Mouse (Mus musculus): ENCODE results near the gene Tmem128. TPM values are rescaled to one million over a fixed set of nuclear protein-coding genes. Genes with fewer than 3 reads are reported as not detected.

The Tmem128 gene
- polyA plus RNA-seq, 1 experiment = 56.0 TPM

DNA sequence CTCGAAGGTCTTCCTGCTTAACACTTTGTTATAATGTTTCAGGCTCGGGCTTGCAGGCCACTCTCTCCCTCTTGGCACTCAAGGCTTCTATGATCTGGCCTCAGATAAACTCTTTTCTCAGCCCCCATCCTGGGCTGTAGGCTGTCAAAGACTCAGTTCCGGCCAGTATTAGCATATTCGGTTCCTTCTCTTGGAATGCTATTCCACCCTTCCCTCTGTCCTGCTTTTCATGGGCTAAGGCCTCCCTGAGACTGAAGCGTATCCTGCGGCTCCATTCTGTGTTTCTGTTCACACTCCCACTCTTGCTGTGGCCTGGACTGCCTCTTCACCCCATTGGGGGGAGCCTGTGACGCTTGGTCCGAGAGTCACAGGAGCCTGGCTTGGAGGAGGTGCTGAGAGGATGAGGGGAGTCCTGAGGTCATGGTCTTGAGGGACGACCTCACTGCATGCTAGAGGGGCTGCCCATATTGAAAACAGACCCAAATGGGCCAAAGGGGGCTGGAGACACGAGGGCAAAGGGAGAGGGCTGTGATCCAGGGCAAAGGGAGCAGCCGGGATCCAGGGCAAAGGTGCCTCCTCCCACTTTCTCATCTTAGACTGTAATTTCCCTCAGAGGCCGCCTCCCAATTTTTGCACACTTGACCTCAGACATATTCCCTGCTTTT lies 18.1 kb downstream of the Tmem128 start:
- H3K4me1 ChIP-seq (ENCODE audit: control insufficient read depth, insufficient read depth, low read length) = no peaks in the 10 kb centered on the region
- 25% methylated on average over 12 of the region's 12 CpGs for WGBS
- no peak overlapping the region for H3K4me3 ChIP-seq (replicated peaks; ENCODE audit: insufficient read depth, low read depth, low read length)
- TF ChIP-seq CTCF (IDR thresholded peaks at IDR 0.05; ENCODE audit: borderline replicate concordance, insufficient read depth, low read depth, low read length) = no peak
- no peak for TF ChIP-seq POLR2A (IDR thresholded peaks at IDR 0.05; ENCODE audit: borderline replicate concordance, insufficient read depth, low read length)
- peaks cover 4% of the 10 kb centered on the region; the same call in 1 of the 2 replicates for H3K27me3 ChIP-seq (ENCODE audit: control insufficient read depth, insufficient read depth, low read length)
- no peak for DNase-seq
- no peak overlapping the region for H3K27ac ChIP-seq (ENCODE audit: insufficient read depth, low read length)

DNA sequence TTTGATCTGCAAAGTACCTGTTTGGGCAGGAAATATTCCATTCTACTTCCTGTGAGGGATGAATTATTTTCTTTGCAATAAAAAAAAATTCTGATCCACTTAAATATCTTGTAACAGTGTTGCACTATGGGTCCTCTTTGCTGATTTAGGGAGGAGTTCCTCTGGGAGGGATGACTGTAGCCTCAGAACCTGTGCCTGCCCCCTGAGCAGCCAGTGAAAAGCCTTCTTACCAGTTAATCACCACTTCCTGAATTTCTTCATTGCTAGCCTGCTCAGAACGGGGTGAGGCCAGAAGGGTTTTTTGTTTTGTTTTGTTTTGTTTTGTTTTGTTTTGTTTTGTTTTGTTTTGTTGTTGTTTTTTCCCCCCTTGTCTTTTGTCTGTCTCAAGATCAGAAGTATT lies 20.1 kb downstream of the Tmem128 start:
- DNase-seq = no peak

DNA sequence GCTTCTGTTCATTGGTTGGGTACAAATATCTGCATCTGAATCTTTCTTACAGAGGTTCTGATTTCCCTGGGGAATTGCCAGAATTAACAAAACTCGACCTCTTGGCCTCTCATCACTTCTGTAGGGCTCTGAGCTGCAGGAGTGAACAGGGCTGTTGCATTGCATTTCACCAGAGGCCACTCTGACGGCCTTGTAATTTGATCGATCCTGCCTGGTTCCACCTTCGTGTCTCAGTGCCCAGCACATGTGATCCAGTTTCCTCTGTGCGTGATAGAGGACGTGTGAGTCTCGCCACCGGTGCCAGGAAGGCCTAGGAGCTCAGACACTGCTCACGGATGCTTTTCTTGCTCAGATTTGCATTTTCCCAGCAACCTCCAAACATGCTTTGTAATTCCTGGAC lies 25.7 kb downstream of the Tmem128 start:
- no peak for TF ChIP-seq CTCF (IDR thresholded peaks at IDR 0.05; ENCODE audit: borderline replicate concordance, insufficient read depth, low read depth, low read length)
- no peak for TF ChIP-seq POLR2A (IDR thresholded peaks at IDR 0.05; ENCODE audit: borderline replicate concordance, insufficient read depth, low read length)
- H3K27ac ChIP-seq (ENCODE audit: insufficient read depth, low read length) = no peak overlapping the region
- 71% methylated on average over 9 of the region's 9 CpGs for WGBS
- H3K4me1 ChIP-seq (ENCODE audit: control insufficient read depth, insufficient read depth, low read length) = no peaks in the 10 kb centered on the region
- no peak for DNase-seq
- H3K27me3 ChIP-seq (ENCODE audit: control insufficient read depth, insufficient read depth, low read length) = no peaks in the 10 kb centered on the region
- H3K4me3 ChIP-seq (replicated peaks; ENCODE audit: insufficient read depth, low read depth, low read length) = no peak overlapping the region

More for the DNA sequence above, 20.1 kb downstream of the Tmem128 start:
- H3K4me3 ChIP-seq (replicated peaks; ENCODE audit: insufficient read depth, low read depth, low read length) = no peak overlapping the region
- H3K27me3 ChIP-seq (ENCODE audit: control insufficient read depth, insufficient read depth, low read length) = peaks cover 4% of the 10 kb centered on the region; the same call in 1 of the 2 replicates
- no peak for TF ChIP-seq POLR2A (IDR thresholded peaks at IDR 0.05; ENCODE audit: borderline replicate concordance, insufficient read depth, low read length)
- TF ChIP-seq CTCF (IDR thresholded peaks at IDR 0.05; ENCODE audit: borderline replicate concordance, insufficient read depth, low read depth, low read length) = no peak
- H3K27ac ChIP-seq (ENCODE audit: insufficient read depth, low read length) = no peak overlapping the region
- WGBS = 51% methylated on average over 1 of the region's 1 CpGs
- H3K4me1 ChIP-seq (ENCODE audit: control insufficient read depth, insufficient read depth, low read length) = no peaks in the 10 kb centered on the region

- DNase-seq = no peak
- Histone ChIP-seq H3K4me3 (replicated peaks; ENCODE audit: insufficient read depth, low read depth, low read length) (no peak overlapping the region), H3K4me1 (ENCODE audit: control insufficient read depth, insufficient read depth, low read length) (no peaks in the 10 kb centered on the region), H3K27me3 (ENCODE audit: control insufficient read depth, insufficient read depth, low read length) (no peaks in the 10 kb centered on the region), H3K27ac (ENCODE audit: insufficient read depth, low read length) (no peak overlapping the region)
- TF ChIP-seq CTCF (IDR thresholded peaks at IDR 0.05; ENCODE audit: borderline replicate concordance, insufficient read depth, low read depth, low read length) (no peak), POLR2A (IDR thresholded peaks at IDR 0.05; ENCODE audit: borderline replicate concordance, insufficient read depth, low read length) (no peak)
- WGBS = 51% methylated on average over 3 of the region's 3 CpGs
Observed at GRCm38 (mm10) chr5:38288476-38288875, 28.5 kb downstream of the Tmem128 start.

GRCm38 (mm10) chr5:38301761-38302411 lies 41.9 kb downstream of the Tmem128 start:
- TF ChIP-seq CTCF (IDR thresholded peaks at IDR 0.05; ENCODE audit: borderline replicate concordance, insufficient read depth, low read depth, low read length) (no peak), POLR2A (IDR thresholded peaks at IDR 0.05; ENCODE audit: borderline replicate concordance, insufficient read depth, low read length) (no peak)
- no peak for DNase-seq
- no peaks in the 10 kb centered on the region for H3K4me1 ChIP-seq (ENCODE audit: control insufficient read depth, insufficient read depth, low read length)
- no peak overlapping the region for H3K27ac ChIP-seq (ENCODE audit: insufficient read depth, low read length)
- 81% methylated on average over 12 of the region's 12 CpGs for WGBS
- H3K27me3 ChIP-seq (ENCODE audit: control insufficient read depth, insufficient read depth, low read length) = no peaks in the 10 kb centered on the region
- H3K4me3 ChIP-seq (replicated peaks; ENCODE audit: insufficient read depth, low read depth, low read length) = no peak overlapping the region

DNA sequence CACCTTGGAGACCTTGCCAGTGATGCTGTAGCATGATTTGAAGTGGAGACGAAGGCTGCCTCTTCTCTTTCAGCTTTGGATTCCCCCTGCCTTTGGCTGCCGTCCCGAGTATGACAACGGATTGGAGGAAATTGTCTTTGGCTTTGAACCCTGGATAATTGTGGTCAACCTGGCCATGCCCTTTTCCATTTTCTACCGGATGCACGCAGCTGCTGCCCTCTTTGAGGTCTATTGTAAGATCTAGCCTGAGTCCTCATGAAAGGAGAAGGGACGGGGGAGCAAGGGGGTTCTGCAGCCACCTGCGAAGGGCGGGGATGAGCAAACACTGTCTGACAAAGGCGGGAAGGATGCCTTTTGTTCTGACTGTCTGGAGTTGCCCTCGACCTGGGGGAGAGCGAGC lies 42.7 kb downstream of the Tmem128 start:
- Histone ChIP-seq H3K4me3 (replicated peaks; ENCODE audit: insufficient read depth, low read depth, low read length) (no peak overlapping the region), H3K27ac (ENCODE audit: insufficient read depth, low read length) (no peak overlapping the region), H3K4me1 (ENCODE audit: control insufficient read depth, insufficient read depth, low read length) (no peaks in the 10 kb centered on the region), H3K27me3 (ENCODE audit: control insufficient read depth, insufficient read depth, low read length) (no peaks in the 10 kb centered on the region)
- WGBS = 16% methylated on average over 12 of the region's 12 CpGs
- no peak for DNase-seq
- no peak for TF ChIP-seq CTCF (IDR thresholded peaks at IDR 0.05; ENCODE audit: borderline replicate concordance, insufficient read depth, low read depth, low read length)
- TF ChIP-seq POLR2A (IDR thresholded peaks at IDR 0.05; ENCODE audit: borderline replicate concordance, insufficient read depth, low read length) = no peak

GRCm38 (mm10) chr5:38305241-38305640 lies 45.3 kb downstream of the Tmem128 start:
- TF ChIP-seq CTCF (IDR thresholded peaks at IDR 0.05; ENCODE audit: borderline replicate concordance, insufficient read depth, low read depth, low read length) (no peak), POLR2A (IDR thresholded peaks at IDR 0.05; ENCODE audit: borderline replicate concordance, insufficient read depth, low read length) (no peak)
- Histone ChIP-seq H3K27ac (ENCODE audit: insufficient read depth, low read length) (no peak overlapping the region), H3K27me3 (ENCODE audit: control insufficient read depth, insufficient read depth, low read length) (no peaks in the 10 kb centered on the region), H3K4me1 (ENCODE audit: control insufficient read depth, insufficient read depth, low read length) (no peaks in the 10 kb centered on the region), H3K4me3 (replicated peaks; ENCODE audit: insufficient read depth, low read depth, low read length) (no peak overlapping the region)
- whole genome bisulfite sequencing = 79% methylated on average over 2 of the region's 2 CpGs
- no peak for DNase-seq
